Comparison of ENCODE assay signal across 9 mouse cellular contexts in the genomic region with DNA sequence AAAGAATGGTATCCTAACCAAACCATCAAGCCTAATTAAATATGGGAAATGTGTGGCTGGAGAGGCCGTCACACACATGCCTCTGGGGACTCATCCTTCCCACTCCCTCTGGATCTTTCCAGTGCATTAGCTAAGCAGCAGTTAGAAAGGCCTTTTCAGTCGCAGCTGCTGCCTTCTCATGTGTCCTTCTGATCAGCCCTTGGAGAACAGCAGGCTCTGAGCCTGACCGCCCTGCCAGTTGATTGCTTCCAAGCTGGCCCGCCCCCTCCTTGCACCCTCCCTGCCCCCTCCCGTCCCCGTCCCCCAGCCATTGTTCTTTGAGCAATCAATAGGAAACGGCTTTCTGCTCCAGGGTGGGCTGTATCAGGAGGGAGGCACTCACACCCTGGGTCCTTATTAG. TPM values are rescaled to one million over a fixed set of nuclear protein-coding genes. Genes with fewer than 3 reads are reported as not detected.
DNase-seq lines count a peak whose midpoint lies in the region; ATAC-seq and TF ChIP-seq lines count a peak whose summit lies in the region.
"Had no signal": no experiment of that assay in that cellular context is flagged by ENCODE, and none has a peak within 500 bp of the region (broad histone marks: within the 10 kb centered on the region; RNA-seq: fewer than 3 reads in every experiment).

No protein-coding gene starts in this region.

- H3K4me2 ChIP-seq in embryonic facial prominence, embryonic 12.5 days (replicated peaks) = no peak overlapping the region
- H3K4me2 ChIP-seq in heart, postnatal 0 days (ENCODE audit: low read depth, low read length) = no peak overlapping the region
- H3K4me2 ChIP-seq in midbrain, embryonic 15.5 days = no peak overlapping the region
- H3K4me2 ChIP-seq: heart, embryonic 15.5 days had no signal

- DNase-seq in layer of hippocampus, adult 11-12 months (ENCODE audit: low spot score) = peak; percentile 24
- no peak for DNase-seq in layer of hippocampus, postnatal 14 days (ENCODE audit: low spot score in 2 of 2)
- peak; percentile 19 for DNase-seq in heart, postnatal 0 days (ENCODE audit: low spot score)
- no peak for DNase-seq in cerebellum, adult 11-12 months
- DNase-seq in adrenal gland, adult 8-10 months = no peak

- no peak for TF ChIP-seq EP300 in heart, postnatal 0 days (IDR thresholded peaks at IDR 0.05; ENCODE audit: low read depth)

- H3K9me3 ChIP-seq in embryonic facial prominence, embryonic 12.5 days = no peaks in the 10 kb centered on the region
- H3K9me3 ChIP-seq in heart, postnatal 0 days (replicated peaks; ENCODE audit: control insufficient read depth, low read length) = no peaks in the 10 kb centered on the region
- no peaks in the 10 kb centered on the region for H3K9me3 ChIP-seq in midbrain, embryonic 15.5 days
- H3K9me3 ChIP-seq: heart, embryonic 15.5 days had no signal

- H3K36me3 ChIP-seq in embryonic facial prominence, embryonic 12.5 days = no peaks in the 10 kb centered on the region
- H3K36me3 ChIP-seq in heart, postnatal 0 days (replicated peaks; ENCODE audit: control insufficient read depth, insufficient read depth, low read length) = no peaks in the 10 kb centered on the region
- no peaks in the 10 kb centered on the region for H3K36me3 ChIP-seq in midbrain, embryonic 15.5 days (replicated peaks)
- H3K36me3 ChIP-seq: heart, embryonic 15.5 days had no signal

- no peak overlapping the region for H3K9ac ChIP-seq in embryonic facial prominence, embryonic 12.5 days
- H3K9ac ChIP-seq in heart, postnatal 0 days (replicated peaks; ENCODE audit: low read depth, low read length) = no peak overlapping the region
- H3K9ac ChIP-seq in midbrain, embryonic 15.5 days = no peak overlapping the region
- H3K9ac ChIP-seq: heart, embryonic 15.5 days had no signal

- peaks cover 6% of the 10 kb centered on the region; the same call in 1 of the 2 replicates for H3K4me1 ChIP-seq in embryonic facial prominence, embryonic 12.5 days
- H3K4me1 ChIP-seq in heart, postnatal 0 days (ENCODE audit: control insufficient read depth, insufficient read depth) = no peaks in the 10 kb centered on the region
- peaks cover 7% of the 10 kb centered on the region; the same call in 1 of the 2 replicates for H3K4me1 ChIP-seq in midbrain, embryonic 15.5 days
- H3K4me1 ChIP-seq: heart, embryonic 15.5 days had no signal

- TF ChIP-seq CTCF in heart, postnatal 0 days (IDR thresholded peaks at IDR 0.05; ENCODE audit: low read depth) = no peak

- H3K4me3 ChIP-seq in embryonic facial prominence, embryonic 12.5 days = no peak overlapping the region
- no peak overlapping the region for H3K4me3 ChIP-seq in heart, postnatal 0 days (ENCODE audit: low read depth, low read length)
- H3K4me3 ChIP-seq in midbrain, embryonic 15.5 days = no peak overlapping the region
- H3K4me3 ChIP-seq: heart, embryonic 15.5 days had no signal

- no peaks in the 10 kb centered on the region for H3K27me3 ChIP-seq in embryonic facial prominence, embryonic 12.5 days
- H3K27me3 ChIP-seq in heart, postnatal 0 days (ENCODE audit: control insufficient read depth, insufficient read depth, low read length) = no peaks in the 10 kb centered on the region
- H3K27me3 ChIP-seq in midbrain, embryonic 15.5 days (replicated peaks) = no peaks in the 10 kb centered on the region
- H3K27me3 ChIP-seq: heart, embryonic 15.5 days had no signal

- 1% methylated on average over 7 of the region's 7 CpGs for WGBS in embryonic facial prominence, embryonic 12.5 days
- 24% methylated on average over 7 of the region's 7 CpGs for WGBS in heart, postnatal 0 days
- 2% methylated on average over 7 of the region's 7 CpGs for WGBS in midbrain, embryonic 15.5 days

- peak; percentile 92 for ATAC-seq in embryonic facial prominence, embryonic 12.5 days (ENCODE audit: insufficient number of reproducible peaks, insufficient read depth, low FRiP score, low TSS enrichment)
- peak; percentile 53; the same call in 1 of the 2 replicates for ATAC-seq in heart, postnatal 0 days (ENCODE audit: insufficient read depth, low read depth)
- peak; percentile 74 for ATAC-seq in midbrain, embryonic 15.5 days (replicated peaks)
- ATAC-seq in erythroblast, adult 5-6 weeks (replicated peaks; ENCODE audit: low FRiP score, poor library complexity, severe bottlenecking) = no peak

- H3K27ac ChIP-seq in embryonic facial prominence, embryonic 12.5 days = peak overlapping the region; percentile 2; the same call in 1 of the 2 replicates
- no peak overlapping the region for H3K27ac ChIP-seq in heart, postnatal 0 days (ENCODE audit: low read depth)
- peak overlapping the region; percentile 54 for H3K27ac ChIP-seq in midbrain, embryonic 15.5 days
- H3K27ac ChIP-seq: heart, embryonic 15.5 days had no signal

RNA-seq across cellular contexts. Expression of gene Akap6, which starts 27.7 kb away (rescaled TPM):
- 100 to 1,000 TPM; 141 to 151 TPM for total RNA-seq in layer of hippocampus, postnatal 14 days (2021)
- 3.5 and 4.7 TPM in 2 replicates for polyA plus RNA-seq in embryonic facial prominence, embryonic 12.5 days (2016; fragmentation: Nextera tagmentation; extraction: Ambion mirVana)
- 53.2 and 53.9 TPM in 2 replicates for total RNA-seq in heart, postnatal 0 days (2014; rRNA removed; ENCODE audit: low replicate concordance)
- 8.5 and 10.3 TPM in 2 replicates for polyA plus RNA-seq in heart, postnatal 0 days (2015; fragmentation: Nextera tagmentation; extraction: Ambion mirVana)
- polyA plus RNA-seq in midbrain, embryonic 15.5 days (2015; fragmentation: Nextera tagmentation; extraction: Ambion mirVana) = 25.8 and 29.1 TPM in 2 replicates
- 1 to 10 TPM; 2.4 to 6.1 (median 4.5) TPM for total RNA-seq in adrenal gland, adult 8-10 months (2022)
- under 0.01 TPM in 1 of 2 replicates, not detected in the other for total RNA-seq in erythroblast, adult 5-6 weeks (2015; ENCODE audit: low replicate concordance)
- 0.14 TPM in 1 of 2 replicates, not detected in the other for total RNA-seq in erythroblast, adult 5-6 weeks (2017; ENCODE audit: low replicate concordance)

Comparison
In these comparisons a context has a peak if more than half of its experiments do, and no peak if none do; other contexts are left out.
1. DNase-seq: peak in layer of hippocampus, adult 11-12 months (single experiment) and heart, postnatal 0 days (single experiment); none in layer of hippocampus, postnatal 14 days (0 of 2), cerebellum, adult 11-12 months (single experiment) and adrenal gland, adult 8-10 months (single experiment).